Mouse (Mus musculus): Measurements from ENCODE around the gene Grik4. TPM values are rescaled to one million over a fixed set of nuclear protein-coding genes. Genes with fewer than 3 reads are reported as not detected.

The Grik4 gene
- polyA plus RNA-seq, 1 experiment from 2014 or later = 0.43 TPM

- Histone ChIP-seq H3K4me3 (ENCODE audit: low read depth, low read length) (no peak overlapping the region), H3K27me3 (ENCODE audit: control insufficient read depth, insufficient read depth, low read length) (no peaks in the 10 kb centered on the region), H3K36me3 (ENCODE audit: control insufficient read depth, insufficient read depth, low read length) (no peaks in the 10 kb centered on the region), H3K9me3 (replicated peaks; ENCODE audit: control insufficient read depth, low read length) (no peaks in the 10 kb centered on the region), H3K27ac (ENCODE audit: low read depth, low read length) (no peak overlapping the region), H3K4me2 (no peak overlapping the region), H3K4me1 (ENCODE audit: control insufficient read depth, insufficient read depth, low read length) (no peaks in the 10 kb centered on the region), H3K9ac (ENCODE audit: low read depth, low read length) (no peak overlapping the region)
- WGBS (ENCODE audit: insufficient replicate concordance) = 74% methylated on average over 7 of the region's 7 CpGs
- no peak for ATAC-seq (replicated peaks; ENCODE audit: insufficient number of reproducible peaks, low FRiP score, low TSS enrichment)
Observed at GRCm38 (mm10) chr9:42705848-42706247, 238.4 kb downstream of the Grik4 start.

GRCm38 (mm10) chr9:42703191-42703854, 241.0 kb downstream of the Grik4 start:
- Histone ChIP-seq H3K27me3 (ENCODE audit: control insufficient read depth, insufficient read depth, low read length) (no peaks in the 10 kb centered on the region), H3K36me3 (ENCODE audit: control insufficient read depth, insufficient read depth, low read length) (no peaks in the 10 kb centered on the region), H3K4me1 (ENCODE audit: control insufficient read depth, insufficient read depth, low read length) (no peaks in the 10 kb centered on the region), H3K9ac (ENCODE audit: low read depth, low read length) (no peak overlapping the region), H3K4me2 (no peak overlapping the region), H3K27ac (ENCODE audit: low read depth, low read length) (no peak overlapping the region), H3K9me3 (replicated peaks; ENCODE audit: control insufficient read depth, low read length) (no peaks in the 10 kb centered on the region), H3K4me3 (ENCODE audit: low read depth, low read length) (no peak overlapping the region)
- 51% methylated on average over 8 of the region's 8 CpGs for WGBS (ENCODE audit: insufficient replicate concordance)
- no peak for ATAC-seq (replicated peaks; ENCODE audit: insufficient number of reproducible peaks, low FRiP score, low TSS enrichment)

- H3K27me3 ChIP-seq (ENCODE audit: control insufficient read depth, insufficient read depth, low read length) = no peaks in the 10 kb centered on the region
- WGBS (ENCODE audit: insufficient replicate concordance) = 82% methylated on average over 11 of the region's 11 CpGs
- H3K27ac ChIP-seq (ENCODE audit: low read depth, low read length) = no peak overlapping the region
- H3K36me3 ChIP-seq (ENCODE audit: control insufficient read depth, insufficient read depth, low read length) = no peaks in the 10 kb centered on the region
- no peak overlapping the region for H3K4me3 ChIP-seq (ENCODE audit: low read depth, low read length)
- H3K4me1 ChIP-seq (ENCODE audit: control insufficient read depth, insufficient read depth, low read length) = no peaks in the 10 kb centered on the region
- H3K9ac ChIP-seq (ENCODE audit: low read depth, low read length) = no peak overlapping the region
- no peak overlapping the region for H3K4me2 ChIP-seq
- ATAC-seq (replicated peaks; ENCODE audit: insufficient number of reproducible peaks, low FRiP score, low TSS enrichment) = no peak
- H3K9me3 ChIP-seq (replicated peaks; ENCODE audit: control insufficient read depth, low read length) = no peaks in the 10 kb centered on the region
Observed at GRCm38 (mm10) chr9:42702231-42703132, 241.8 kb downstream of the Grik4 start.

- ATAC-seq (replicated peaks; ENCODE audit: insufficient number of reproducible peaks, low FRiP score, low TSS enrichment) = no peak
- WGBS (ENCODE audit: insufficient replicate concordance) = 76% methylated on average over 5 of the region's 5 CpGs
- no peak overlapping the region for H3K4me2 ChIP-seq
Observed at GRCm38 (mm10) chr9:42701729-42702128, 242.6 kb downstream of the Grik4 start.

GRCm38 (mm10) chr9:42693024-42693423, 251.3 kb downstream of the Grik4 start:
- no peaks in the 10 kb centered on the region for H3K27me3 ChIP-seq (ENCODE audit: control insufficient read depth, insufficient read depth, low read length)
- H3K27ac ChIP-seq (ENCODE audit: low read depth, low read length) = no peak overlapping the region
- H3K4me3 ChIP-seq (ENCODE audit: low read depth, low read length) = no peak overlapping the region
- no peak for ATAC-seq (replicated peaks; ENCODE audit: insufficient number of reproducible peaks, low FRiP score, low TSS enrichment)
- no peaks in the 10 kb centered on the region for H3K4me1 ChIP-seq (ENCODE audit: control insufficient read depth, insufficient read depth, low read length)
- H3K36me3 ChIP-seq (ENCODE audit: control insufficient read depth, insufficient read depth, low read length) = no peaks in the 10 kb centered on the region
- 79% methylated on average over 8 of the region's 8 CpGs for WGBS (ENCODE audit: insufficient replicate concordance)
- no peak overlapping the region for H3K9ac ChIP-seq (ENCODE audit: low read depth, low read length)
- H3K9me3 ChIP-seq (replicated peaks; ENCODE audit: control insufficient read depth, low read length) = no peaks in the 10 kb centered on the region
- no peak overlapping the region for H3K4me2 ChIP-seq

More at GRCm38 (mm10) chr9:42701729-42702128, 242.6 kb downstream of the Grik4 start:
- Histone ChIP-seq H3K4me3 (ENCODE audit: low read depth, low read length) (no peak overlapping the region), H3K9ac (ENCODE audit: low read depth, low read length) (no peak overlapping the region), H3K9me3 (replicated peaks; ENCODE audit: control insufficient read depth, low read length) (no peaks in the 10 kb centered on the region), H3K36me3 (ENCODE audit: control insufficient read depth, insufficient read depth, low read length) (no peaks in the 10 kb centered on the region), H3K27me3 (ENCODE audit: control insufficient read depth, insufficient read depth, low read length) (no peaks in the 10 kb centered on the region), H3K27ac (ENCODE audit: low read depth, low read length) (no peak overlapping the region), H3K4me1 (ENCODE audit: control insufficient read depth, insufficient read depth, low read length) (no peaks in the 10 kb centered on the region)

GRCm38 (mm10) chr9:42688143-42688542, 256.1 kb downstream of the Grik4 start:
- no peaks in the 10 kb centered on the region for H3K27me3 ChIP-seq (ENCODE audit: control insufficient read depth, insufficient read depth, low read length)
- ATAC-seq (replicated peaks; ENCODE audit: insufficient number of reproducible peaks, low FRiP score, low TSS enrichment) = no peak
- no peak overlapping the region for H3K4me3 ChIP-seq (ENCODE audit: low read depth, low read length)
- H3K4me1 ChIP-seq (ENCODE audit: control insufficient read depth, insufficient read depth, low read length) = no peaks in the 10 kb centered on the region
- WGBS (ENCODE audit: insufficient replicate concordance) = 26% methylated on average over 4 of the region's 4 CpGs
- no peak overlapping the region for H3K27ac ChIP-seq (ENCODE audit: low read depth, low read length)
- no peaks in the 10 kb centered on the region for H3K36me3 ChIP-seq (ENCODE audit: control insufficient read depth, insufficient read depth, low read length)
- H3K9me3 ChIP-seq (replicated peaks; ENCODE audit: control insufficient read depth, low read length) = no peaks in the 10 kb centered on the region
- H3K9ac ChIP-seq (ENCODE audit: low read depth, low read length) = no peak overlapping the region
- H3K4me2 ChIP-seq = no peak overlapping the region

GRCm38 (mm10) chr9:42686104-42686503, 258.2 kb downstream of the Grik4 start:
- Histone ChIP-seq H3K9ac (ENCODE audit: low read depth, low read length) (no peak overlapping the region), H3K4me1 (ENCODE audit: control insufficient read depth, insufficient read depth, low read length) (no peaks in the 10 kb centered on the region), H3K27me3 (ENCODE audit: control insufficient read depth, insufficient read depth, low read length) (no peaks in the 10 kb centered on the region), H3K27ac (ENCODE audit: low read depth, low read length) (no peak overlapping the region), H3K4me2 (no peak overlapping the region), H3K36me3 (ENCODE audit: control insufficient read depth, insufficient read depth, low read length) (no peaks in the 10 kb centered on the region), H3K4me3 (ENCODE audit: low read depth, low read length) (no peak overlapping the region), H3K9me3 (replicated peaks; ENCODE audit: control insufficient read depth, low read length) (no peaks in the 10 kb centered on the region)
- WGBS (ENCODE audit: insufficient replicate concordance) = 75% methylated on average over 5 of the region's 5 CpGs
- ATAC-seq (replicated peaks; ENCODE audit: insufficient number of reproducible peaks, low FRiP score, low TSS enrichment) = no peak

- no peak for ATAC-seq (replicated peaks; ENCODE audit: insufficient number of reproducible peaks, low FRiP score, low TSS enrichment)
- no peaks in the 10 kb centered on the region for H3K9me3 ChIP-seq (replicated peaks; ENCODE audit: control insufficient read depth, low read length)
Observed at GRCm38 (mm10) chr9:42674017-42674412, 270.3 kb downstream of the Grik4 start.

More at GRCm38 (mm10) chr9:42674017-42674412, 270.3 kb downstream of the Grik4 start:
- no peak overlapping the region for H3K27ac ChIP-seq (ENCODE audit: low read depth, low read length)
- H3K9ac ChIP-seq (ENCODE audit: low read depth, low read length) = no peak overlapping the region
- H3K27me3 ChIP-seq (ENCODE audit: control insufficient read depth, insufficient read depth, low read length) = 0 out of 2 replicates have a peak, but pooled peaks cover 3% of the 10 kb centered on the region
- H3K4me2 ChIP-seq = no peak overlapping the region
- 72% methylated on average over 5 of the region's 5 CpGs for WGBS (ENCODE audit: insufficient replicate concordance)
- H3K4me3 ChIP-seq (ENCODE audit: low read depth, low read length) = no peak overlapping the region
- H3K4me1 ChIP-seq (ENCODE audit: control insufficient read depth, insufficient read depth, low read length) = no peaks in the 10 kb centered on the region
- no peaks in the 10 kb centered on the region for H3K36me3 ChIP-seq (ENCODE audit: control insufficient read depth, insufficient read depth, low read length)
